Mouse (Mus musculus) ES-E14 (cell line): ENCODE measurements around the gene Tgfbr3. TPM values are rescaled to one million over a fixed set of nuclear protein-coding genes. Genes with fewer than 3 reads are reported as not detected.

Source experiments
- DNase-seq: peaks from one replicate; pipeline ENCODE4 v3.0.0-alpha.2; 2013; ENCODE audit warnings: low read depth, low spot score
- H3K27ac ChIP-seq: 2 replicates; pipeline ENCODE4 v1.5.1; 2012; ENCODE audit warnings: low read depth, mild to moderate bottlenecking, low read length, moderate library complexity, mixed read lengths; ENCODE audit not compliant: poor library complexity, insufficient read depth, severe bottlenecking
- H3K36me3 ChIP-seq: 2 replicates; pipeline ENCODE4 v1.6.1; 2012; ENCODE audit warnings: mild to moderate bottlenecking, low read length, moderate library complexity, mixed read lengths; ENCODE audit not compliant: control insufficient read depth, poor library complexity, insufficient read depth, severe bottlenecking
- H3K4me1 ChIP-seq, 2 experiments: fragments of 150-350 bp in 1 of 2; sonication (generic) in 1 of 2; 2 replicates each; pipeline ENCODE4 v1.6.1; 2012; ENCODE audit warnings: low read length in 2 of 2, mild to moderate bottlenecking in 1 of 2, mixed read lengths in 1 of 2; ENCODE audit not compliant: control insufficient read depth in 2 of 2, insufficient read depth in 2 of 2, poor library complexity in 1 of 2
- H3K4me3 ChIP-seq, 2 experiments: fragments of 150-350 bp in 1 of 2; sonication (generic) in 1 of 2; 2 replicates each; pipeline ENCODE4 v1.5.1; 2012; ENCODE audit warnings: low read length in 2 of 2, low read depth in 1 of 2, mild to moderate bottlenecking in 1 of 2, mixed read lengths in 1 of 2; ENCODE audit not compliant: insufficient read depth in 1 of 2, poor library complexity in 1 of 2, severe bottlenecking in 1 of 2
- H3K9ac ChIP-seq: 2 replicates; pipeline ENCODE4 v1.6.1; 2012; ENCODE audit warnings: low read depth, mild to moderate bottlenecking, low read length, mixed read lengths; ENCODE audit not compliant: poor library complexity, insufficient read depth, severe bottlenecking
- H3K9me3 ChIP-seq: fragments of 150-350 bp; sonication (generic); 2 replicates; pipeline ENCODE4 v1.6.1; 2012; ENCODE audit warnings: low read depth, mild to moderate bottlenecking, low read length; ENCODE audit not compliant: control insufficient read depth, insufficient read depth
- CHD2 ChIP-seq: IDR thresholded peaks from 2 replicates; pipeline ENCODE4 v1.6.1; 2014; ENCODE audit warnings: mild to moderate bottlenecking, low read depth, low read length, inconsistent platforms
- HCFC1 ChIP-seq: IDR thresholded peaks from 2 replicates; pipeline ENCODE4 v1.6.1; 2012; ENCODE audit warnings: low read length, inconsistent platforms, borderline replicate concordance; ENCODE audit not compliant: insufficient read depth
- MAFK ChIP-seq: IDR thresholded peaks from 2 replicates; pipeline ENCODE4 v1.6.1; 2014; ENCODE audit warnings: mild to moderate bottlenecking, low read depth, low read length, inconsistent platforms; ENCODE audit not compliant: insufficient read depth
- ZC3H11A ChIP-seq: IDR thresholded peaks from 2 replicates; pipeline ENCODE4 v1.6.1; 2012; ENCODE audit warnings: low read depth, mild to moderate bottlenecking, inconsistent platforms, low read length, borderline replicate concordance
- ZNF384 ChIP-seq: IDR thresholded peaks from 2 replicates; pipeline ENCODE4 v1.6.1; 2012; ENCODE audit warnings: low read depth, low read length, inconsistent platforms
- in situ Hi-C, 2 experiments: fragments of 600-800 bp; cut with MboI; formaldehyde crosslinking; loops; one replicate each; pipeline ENCODE4 v1.15.1; 2025; ENCODE audit warnings: low sequenced_read_pairs in 2 of 2, inconsistent platforms in 1 of 2; ENCODE audit not compliant: unreplicated experiment in 2 of 2
- total RNA-seq: library from RNA; depleted of rRNA; stranded (reverse); fragments of 300-350 nt; gene quantifications from 2 replicates; pipeline ENCODE4 v1.2.3, GENCODE M21; 2012

Gene Tgfbr3
- total RNA-seq, 1 experiment: 3.1 TPM

DNA sequence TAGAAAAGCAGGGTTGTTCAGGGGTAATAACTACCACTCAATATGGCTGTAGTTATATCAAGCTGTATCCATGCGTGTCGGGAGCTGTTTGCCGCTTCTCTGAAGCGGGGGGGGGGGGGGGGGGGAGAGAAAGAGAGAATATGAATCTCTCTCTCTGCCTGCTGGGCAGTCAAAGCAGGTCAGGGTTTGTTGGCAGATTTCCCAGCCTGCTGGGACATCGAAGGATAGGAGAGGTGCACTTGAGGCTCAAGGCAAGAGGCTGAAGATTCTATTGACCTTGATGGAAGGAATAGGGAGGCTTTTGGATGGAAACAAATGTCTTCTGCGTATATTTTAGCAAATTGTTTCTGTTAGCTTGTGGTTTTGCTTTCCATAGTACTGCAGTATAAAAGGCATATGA lies 190.4 kb downstream of the Tgfbr3 start:
- no peaks in the 10 kb centered on the region for H3K9me3 ChIP-seq
- H3K27ac ChIP-seq: no peak overlapping the region
- H3K9ac ChIP-seq: no peak overlapping the region
- TF ChIP-seq HCFC1 (no peak), CHD2 (no peak), ZNF384 (no peak), ZC3H11A (no peak), MAFK (no peak)
- no peaks in the 10 kb centered on the region for H3K36me3 ChIP-seq
- H3K4me1 ChIP-seq: peaks cover 0 to 2% of the 10 kb centered on the region in 2 experiments; a peak in 2 of 4 replicates
- no peak overlapping the region for H3K4me3 ChIP-seq
- no peak for DNase-seq
- in situ Hi-C loops: no loop called here

DNA sequence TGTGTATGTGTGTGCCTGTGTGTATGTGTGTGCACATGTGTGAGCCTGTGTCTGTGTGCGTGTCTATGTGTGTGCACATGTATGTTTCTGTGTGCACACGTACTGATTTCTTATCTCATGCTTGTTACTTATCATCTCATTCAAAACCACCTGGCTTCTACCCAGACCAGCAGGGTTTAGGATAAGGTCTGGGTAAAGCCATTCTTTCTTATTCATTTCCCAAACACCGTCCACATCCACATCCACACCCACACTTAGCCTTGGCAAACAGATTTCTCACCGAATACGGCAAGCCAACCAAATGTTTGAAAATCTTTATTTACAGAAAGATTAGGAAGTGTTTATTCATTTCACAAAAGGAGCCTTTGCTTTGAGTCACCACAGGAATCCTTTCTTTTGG lies 191.4 kb downstream of the Tgfbr3 start:
- H3K4me1 ChIP-seq: peaks cover 0 to 2% of the 10 kb centered on the region in 2 experiments; a peak in 2 of 4 replicates

DNA sequence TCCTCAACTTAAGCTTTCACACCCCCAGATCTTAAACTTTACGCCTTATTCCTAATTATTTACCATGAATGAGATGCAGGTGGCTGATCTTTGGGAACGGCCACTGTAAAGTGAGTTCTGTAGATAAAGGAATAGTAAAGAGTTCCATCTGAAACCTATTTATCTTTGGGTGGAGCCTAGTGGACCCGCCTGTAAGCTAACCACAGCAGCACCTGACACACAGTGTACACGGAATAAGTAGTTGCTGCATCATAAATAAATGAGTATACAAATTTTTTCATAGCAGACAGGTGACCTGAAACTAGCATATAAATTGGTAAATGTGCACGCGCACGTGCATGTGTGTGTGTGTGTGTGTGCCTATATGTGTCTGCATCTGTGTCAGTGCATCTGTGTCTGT lies 192.1 kb downstream of the Tgfbr3 start:
- no peaks in the 10 kb centered on the region for H3K9me3 ChIP-seq
- H3K4me3 ChIP-seq: no peak overlapping the region
- in situ Hi-C loops: no loop called here

More for the DNA sequence above, 191.4 kb downstream of the Tgfbr3 start:
- Histone ChIP-seq H3K9ac (no peak overlapping the region), H3K36me3 (no peaks in the 10 kb centered on the region), H3K9me3 (no peaks in the 10 kb centered on the region), H3K4me3 (no peak overlapping the region), H3K27ac (no peak overlapping the region)
- DNase-seq: no peak
- in situ Hi-C loops: no loop called here
- TF ChIP-seq HCFC1 (no peak), CHD2 (no peak), MAFK (no peak), ZC3H11A (no peak), ZNF384 (no peak)

DNA sequence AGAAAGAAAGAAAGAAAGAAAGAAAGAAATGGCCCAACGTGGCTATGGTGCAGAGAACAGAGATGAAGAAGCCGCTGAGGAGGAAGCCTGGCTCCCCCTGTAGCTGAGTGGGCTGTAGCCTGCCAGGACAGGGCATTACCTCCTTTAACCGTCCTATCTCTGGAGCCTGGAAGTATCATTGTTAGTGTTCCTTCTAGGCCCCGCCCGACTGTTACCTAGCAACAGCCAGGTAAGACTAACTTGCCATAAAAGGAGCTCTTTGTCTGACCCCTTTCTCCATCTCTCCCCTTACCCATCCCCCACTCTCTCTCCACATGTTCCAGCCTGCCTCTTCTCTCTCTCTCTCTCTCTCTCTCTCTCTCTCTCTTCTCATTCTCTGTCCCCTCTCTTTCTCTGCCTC lies 195.2 kb downstream of the Tgfbr3 start:
- in situ Hi-C loops: no loop called here
- H3K9ac ChIP-seq: no peak overlapping the region
- H3K4me3 ChIP-seq: no peak overlapping the region
- no peaks in the 10 kb centered on the region for H3K36me3 ChIP-seq
- peak; percentile 51 for DNase-seq
- no peaks in the 10 kb centered on the region for H3K9me3 ChIP-seq
- TF ChIP-seq MAFK: no peak
- no peak; the same call in 1 of the 2 replicates for TF ChIP-seq CHD2
- TF ChIP-seq HCFC1: no peak
- no peak for TF ChIP-seq ZNF384
- no peak for TF ChIP-seq ZC3H11A
- H3K4me1 ChIP-seq: peaks cover 0 to 2% of the 10 kb centered on the region in 2 experiments; a peak in 2 of 4 replicates
- no peak overlapping the region for H3K27ac ChIP-seq

More for the DNA sequence above, 192.1 kb downstream of the Tgfbr3 start:
- Histone ChIP-seq H3K9ac (no peak overlapping the region), H3K4me1 (peaks cover 0 to 2% of the 10 kb centered on the region in 2 experiments; a peak in 2 of 4 replicates), H3K36me3 (no peaks in the 10 kb centered on the region), H3K27ac (no peak overlapping the region)
- no peak for TF ChIP-seq CHD2
- no peak for TF ChIP-seq MAFK
- no peak for TF ChIP-seq ZNF384
- DNase-seq: no peak

DNA sequence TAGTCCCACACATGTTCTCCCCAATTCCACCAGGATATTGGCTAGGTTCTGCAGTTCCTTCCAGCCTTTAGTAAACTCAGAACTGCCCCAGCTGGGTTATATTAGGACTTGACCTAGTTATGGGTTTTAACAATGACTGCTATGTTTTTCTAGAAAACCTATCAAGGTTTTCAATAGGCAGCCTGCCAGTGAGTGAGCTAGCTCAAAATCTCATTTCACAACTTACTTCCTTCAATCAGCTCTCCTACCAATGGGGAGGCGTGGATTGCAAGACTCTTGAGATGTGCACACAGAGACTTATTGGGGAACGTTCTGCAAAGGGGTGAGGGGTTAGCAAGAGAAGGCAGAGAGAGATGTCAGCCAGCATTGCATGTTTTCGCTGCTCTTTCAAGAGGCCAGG lies 196.2 kb downstream of the Tgfbr3 start:
- in situ Hi-C loops: no loop called here
- DNase-seq: no peak

More for the DNA sequence above, 196.2 kb downstream of the Tgfbr3 start:
- Histone ChIP-seq H3K4me3 (no peak overlapping the region), H3K36me3 (no peaks in the 10 kb centered on the region), H3K9me3 (no peaks in the 10 kb centered on the region), H3K27ac (no peak overlapping the region), H3K4me1 (peaks cover 0 to 2% of the 10 kb centered on the region in 2 experiments; a peak in 2 of 4 replicates), H3K9ac (no peak overlapping the region)
- TF ChIP-seq CHD2: no peak
- TF ChIP-seq ZC3H11A: no peak
- TF ChIP-seq MAFK: no peak
- no peak for TF ChIP-seq ZNF384
- no peak for TF ChIP-seq HCFC1
